Mouse (Mus musculus) embryo, embryonic 9.5 days (tissue): ENCODE data around the gene Cep104.

Source experiments
- DNase-seq: peaks from one replicate; pipeline ENCODE4 v3.0.0-alpha.2; 2017; ENCODE audit errors: extremely low spot score

Gene Cep104

GRCm38 (mm10) chr4:153974431-153975291 lies at the start of gene Cep104, which contains the start of gene Dffb:
TSS of gene Cep104 (plus strand) at chr4:153975194.
TSS of gene Dffb (minus strand) at chr4:153975126.
- peak; percentile 91 for DNase-seq

GRCm38 (mm10) chr4:153928772-153929299 lies 46.2 kb upstream of the Cep104 start:
- DNase-seq: no peak

GRCm38 (mm10) chr4:153929425-153929824 lies 45.6 kb upstream of the Cep104 start:
- no peak for DNase-seq

GRCm38 (mm10) chr4:153929921-153930320 lies 45.1 kb upstream of the Cep104 start:
- DNase-seq: no peak

GRCm38 (mm10) chr4:153943243-153943642 lies 31.8 kb upstream of the Cep104 start:
- peak; percentile 31 for DNase-seq

GRCm38 (mm10) chr4:153944261-153944660 lies 30.7 kb upstream of the Cep104 start:
- no peak for DNase-seq

GRCm38 (mm10) chr4:153945741-153946140 lies 29.3 kb upstream of the Cep104 start:
- DNase-seq: no peak

- no peak for DNase-seq
Measured at GRCm38 (mm10) chr4:153950372-153950771, 24.6 kb upstream of the Cep104 start.

- DNase-seq: no peak
Measured at GRCm38 (mm10) chr4:153951150-153951549, 23.8 kb upstream of the Cep104 start.

GRCm38 (mm10) chr4:153951692-153952091 lies 23.3 kb upstream of the Cep104 start:
- no peak for DNase-seq

- no peak for DNase-seq
Measured at GRCm38 (mm10) chr4:153955651-153956050, 19.3 kb upstream of the Cep104 start.

GRCm38 (mm10) chr4:153956569-153957405 lies 18.2 kb upstream of the Cep104 start, which contains the start of gene A430005L14Rik:
TSS of gene A430005L14Rik (plus strand) at chr4:153957237.
- peak; percentile 97 for DNase-seq

GRCm38 (mm10) chr4:153957444-153958250 lies 17.3 kb upstream of the Cep104 start:
- DNase-seq: peak; percentile 69

- no peak for DNase-seq
Measured at GRCm38 (mm10) chr4:153962631-153963030, 12.4 kb upstream of the Cep104 start.

- DNase-seq: no peak
Measured at GRCm38 (mm10) chr4:153966651-153967050, 8.3 kb upstream of the Cep104 start.

- DNase-seq: no peak
Measured at GRCm38 (mm10) chr4:153967556-153967955, 7.4 kb upstream of the Cep104 start.

- no peak for DNase-seq
Measured at GRCm38 (mm10) chr4:153968063-153968462, 6.9 kb upstream of the Cep104 start.

- no peak for DNase-seq
Measured at GRCm38 (mm10) chr4:153975292-153975662, 283 bp downstream of the Cep104 start.

GRCm38 (mm10) chr4:153975768-153976167 lies 774 bp downstream of the Cep104 start:
- no peak for DNase-seq

- no peak for DNase-seq
Measured at GRCm38 (mm10) chr4:153979243-153979642, 4.2 kb downstream of the Cep104 start.

- DNase-seq: no peak
Measured at GRCm38 (mm10) chr4:153980470-153980869, 5.5 kb downstream of the Cep104 start.
